Mouse (Mus musculus) left cerebral cortex, adult 18-20 months (tissue): Measurements from ENCODE around the gene Acadvl. TPM values are rescaled to one million over a fixed set of nuclear protein-coding genes. Genes with fewer than 3 reads are reported as not detected.
A peak's percentile ranks its signal among the peaks of the same experiment; 100 is the strongest.

Experiments used
- DNase-seq, 2 experiments: peaks; one replicate each; pipeline ENCODE4 v3.0.0; 2021 to 2022; ENCODE audit warnings: low spot score in 2 of 2, mixed read lengths in 1 of 2
- total RNA-seq, 2 experiments: library from RNA; stranded (reverse); gene quantifications; 2 replicates each; pipeline ENCODE4 v1.2.3; 2021

Acadvl gene
- total RNA-seq, 2 experiments from 2014 or later = 55.6 to 57.9 TPM

DNA sequence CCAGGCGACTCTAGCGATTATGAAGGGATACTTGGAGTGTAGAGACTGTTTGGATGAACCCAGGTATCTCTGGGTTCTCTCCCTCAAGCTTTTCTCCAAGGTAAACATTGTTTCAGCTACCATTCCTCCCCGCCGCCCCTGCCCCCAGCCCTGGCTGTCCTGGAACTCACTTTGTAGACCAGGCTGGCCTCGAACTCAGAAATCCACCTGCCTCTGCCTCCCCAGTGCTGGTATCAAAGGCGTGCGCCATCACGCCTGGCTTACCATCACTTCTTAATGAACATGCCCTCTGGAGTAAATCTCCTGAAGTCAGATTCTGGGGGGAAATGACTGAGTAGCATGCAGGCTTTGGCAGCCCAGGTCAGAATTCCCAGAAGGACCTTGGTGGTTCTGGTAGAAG lies 33.0 kb downstream of the Acadvl start, which contains the start of gene Elp5:
TSS of gene Elp5 (minus strand) at position 293 of the 400 bp plus-strand sequence.
- DNase-seq = no peak

DNA sequence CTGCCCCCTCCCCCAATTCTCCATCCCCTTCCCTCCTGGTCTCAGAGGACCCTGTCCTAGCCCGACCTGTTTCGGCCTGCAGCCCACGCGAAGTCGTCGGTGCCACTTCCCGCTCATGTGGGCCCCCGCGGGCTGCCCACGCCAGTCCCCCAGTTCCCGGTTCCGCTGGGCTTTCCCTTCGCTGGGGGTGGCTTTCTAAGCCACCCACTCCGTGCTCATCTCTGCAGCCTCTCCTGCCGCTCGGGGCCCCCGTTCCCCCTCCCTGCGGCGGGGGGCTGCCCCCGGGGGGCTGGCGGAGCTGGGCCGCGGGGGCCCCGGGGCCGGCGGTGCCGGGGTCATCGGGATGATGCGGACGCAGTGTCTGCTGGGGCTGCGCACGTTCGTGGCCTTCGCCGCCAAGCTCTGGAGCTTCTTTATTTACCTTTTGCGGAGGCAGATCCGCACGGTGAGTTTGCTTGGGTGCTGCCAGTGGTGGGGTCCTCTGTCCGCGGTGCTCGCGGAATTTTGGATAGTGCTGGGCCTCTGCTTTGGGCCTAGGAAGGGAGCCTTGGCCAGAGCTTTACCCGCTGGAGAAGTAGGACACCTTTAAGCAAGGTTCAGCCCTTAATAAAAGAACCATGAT lies 34.0 kb downstream of the Acadvl start, which contains the start of gene Ctdnep1:
TSS of gene Ctdnep1 (plus strand) at position 16 of the 622 bp plus-strand sequence.
- DNase-seq = peak in 1 of 2 experiments; percentile 43

DNA sequence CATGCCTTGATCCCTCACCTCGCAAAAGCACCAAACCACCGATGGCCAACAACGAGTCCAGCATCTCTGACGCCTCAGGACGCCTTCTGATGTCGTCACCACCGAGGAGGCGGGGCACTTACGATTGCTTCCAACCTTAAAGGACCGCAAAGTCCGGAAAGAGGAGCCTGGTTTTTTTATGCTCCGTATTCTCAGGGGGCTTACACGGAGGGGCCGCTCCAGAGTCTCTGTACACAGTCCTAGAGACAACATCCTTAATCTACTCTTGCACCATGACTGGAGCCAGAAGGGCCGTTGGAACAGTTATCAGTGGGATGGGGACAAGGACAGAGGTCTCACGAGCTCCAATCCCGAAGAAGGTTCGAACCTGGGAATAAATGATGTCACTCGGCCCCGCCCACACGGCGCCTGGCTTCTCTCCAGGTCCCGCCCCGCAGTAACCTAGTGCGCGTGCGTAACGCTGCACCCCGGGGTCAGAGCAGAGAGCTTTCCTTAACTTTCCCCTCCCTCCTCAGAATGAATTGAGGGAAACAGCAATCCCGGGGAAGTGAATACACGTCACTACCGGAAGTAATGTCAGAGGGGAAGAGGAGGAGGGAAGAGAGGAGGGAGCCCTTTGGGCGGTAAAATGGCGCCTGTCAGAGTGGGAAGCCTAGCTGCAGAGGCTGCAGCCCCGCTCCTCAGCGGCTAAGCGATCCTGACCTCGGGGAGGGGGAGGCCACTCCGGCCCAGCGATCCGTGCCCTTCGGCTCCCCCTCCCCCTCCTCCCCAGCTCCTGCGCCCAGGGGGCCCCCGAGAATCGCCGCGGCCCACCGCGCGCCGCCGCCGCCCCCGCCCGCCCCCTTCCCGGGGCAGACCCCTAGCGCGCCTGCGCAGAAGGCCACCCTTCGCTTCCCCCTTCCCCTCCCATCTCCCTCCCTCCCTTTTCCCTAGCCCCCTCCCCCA lies 34.7 kb downstream of the Acadvl start:
- DNase-seq = peak; percentile 96 to 98

DNA sequence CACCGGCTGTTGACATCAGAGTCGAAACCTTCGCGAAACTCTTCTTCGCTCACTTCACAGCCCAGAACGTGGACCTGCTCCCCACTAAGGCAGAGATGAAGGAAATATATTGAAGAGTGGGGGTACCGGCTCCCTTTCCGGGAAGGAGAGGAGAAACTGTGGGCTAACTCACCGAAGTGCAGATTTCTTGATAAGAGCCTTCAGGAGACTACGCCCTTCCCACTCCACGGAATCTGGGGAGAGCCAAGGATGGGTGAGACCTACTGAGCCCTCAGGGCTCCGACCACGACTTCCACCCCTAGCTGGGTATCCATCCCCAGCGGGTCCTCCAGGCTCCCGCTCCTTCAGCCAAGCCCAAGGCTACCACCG lies 35.4 kb downstream of the Acadvl start:
- DNase-seq = no peak

DNA sequence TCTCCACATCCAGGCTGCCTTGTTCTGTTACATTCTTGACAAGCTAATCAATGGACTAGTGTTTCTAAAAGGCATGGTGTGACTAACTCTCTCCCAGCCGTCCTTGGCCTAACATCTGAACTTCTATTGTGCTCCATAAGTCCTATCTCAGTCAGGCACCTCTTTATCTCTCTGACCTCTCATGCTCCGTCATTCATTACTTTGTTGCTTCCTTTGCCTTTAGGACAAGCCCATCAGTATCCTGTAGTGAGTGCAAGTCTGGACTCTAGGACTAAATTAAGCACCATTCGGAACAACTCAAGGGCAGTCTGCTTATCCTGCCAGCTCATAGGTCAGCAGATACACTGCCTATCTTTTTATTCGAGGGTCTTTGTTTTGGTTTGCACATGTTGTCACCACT lies 38.9 kb downstream of the Acadvl start:
- DNase-seq = no peak

DNA sequence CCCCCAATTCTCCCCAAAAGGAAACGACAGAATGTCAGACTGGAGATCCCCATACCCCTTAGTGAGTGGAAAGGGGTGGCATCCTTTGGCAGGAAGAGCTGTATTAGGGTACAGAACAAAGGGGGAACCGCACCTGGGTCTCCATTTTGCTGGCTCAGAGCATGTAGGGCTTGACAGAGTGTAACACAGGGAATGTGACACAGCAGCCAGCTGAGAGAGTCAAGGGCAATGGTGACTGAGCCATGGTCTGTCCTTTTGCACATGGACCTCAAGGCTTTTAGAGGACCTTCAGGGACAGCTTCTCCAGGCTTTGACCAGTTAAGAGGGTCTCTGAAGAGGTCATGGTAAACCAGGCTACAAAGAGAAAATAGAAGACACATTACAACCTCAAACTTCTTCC lies 40.3 kb downstream of the Acadvl start:
- no peak for DNase-seq

DNA sequence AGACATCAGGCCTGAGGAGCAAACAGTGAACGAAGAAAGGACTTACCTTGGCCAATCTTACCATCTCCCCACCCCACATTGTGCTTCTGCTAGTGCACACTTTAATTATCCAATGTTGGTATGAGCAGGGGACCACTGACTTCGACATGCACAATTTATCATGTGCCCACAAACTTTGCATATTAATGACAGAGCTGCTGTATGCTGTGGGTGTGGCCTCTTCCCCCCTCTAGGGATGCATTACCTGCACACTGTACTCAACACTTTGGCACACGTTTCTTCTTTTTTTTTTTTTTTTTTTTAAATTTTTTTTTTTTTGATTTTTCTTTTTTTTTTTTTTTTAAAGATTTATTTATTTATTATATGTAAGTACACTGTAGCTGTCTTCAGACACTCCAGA lies 44.4 kb downstream of the Acadvl start:
- no peak for DNase-seq

DNA sequence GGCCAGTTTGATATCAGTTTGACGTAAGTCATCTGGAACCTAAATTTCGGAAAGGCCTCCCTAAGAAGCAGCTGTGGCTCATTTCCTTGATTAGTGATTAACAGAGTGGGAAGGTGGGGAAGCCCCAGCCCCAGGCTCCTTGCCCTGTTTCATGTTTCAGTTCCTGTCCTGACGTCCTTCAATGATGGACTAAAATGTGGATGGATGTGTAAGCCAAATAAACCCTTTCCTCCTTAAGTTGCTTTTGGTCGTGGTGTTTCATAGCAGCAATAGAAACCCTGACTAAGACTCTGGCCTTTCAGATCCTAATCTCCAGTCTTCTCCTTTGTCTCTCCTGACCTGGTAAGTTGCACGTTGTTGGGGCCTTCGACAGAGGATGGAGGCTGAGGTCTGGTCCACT lies 45.0 kb downstream of the Acadvl start:
- DNase-seq = no peak

DNA sequence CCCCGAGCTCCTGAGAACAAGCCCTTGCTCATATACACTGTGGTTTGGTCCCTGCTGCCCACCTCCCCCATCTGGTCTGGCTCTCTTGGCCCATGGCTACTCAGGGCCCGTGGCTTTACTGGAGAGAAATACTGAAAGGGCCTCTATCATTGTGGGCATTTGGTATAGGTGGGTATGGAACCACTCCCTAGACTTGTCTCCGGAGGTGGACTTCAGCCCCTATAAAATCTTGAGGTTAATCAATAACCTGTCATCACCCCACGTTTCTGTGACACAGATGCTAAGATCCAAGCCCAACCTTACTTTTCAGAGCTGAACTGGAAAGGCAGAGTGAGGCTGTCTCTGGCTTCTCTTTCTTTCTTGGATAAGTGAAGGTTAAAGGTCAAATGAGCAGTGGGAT lies 46.4 kb downstream of the Acadvl start:
- no peak for DNase-seq

DNA sequence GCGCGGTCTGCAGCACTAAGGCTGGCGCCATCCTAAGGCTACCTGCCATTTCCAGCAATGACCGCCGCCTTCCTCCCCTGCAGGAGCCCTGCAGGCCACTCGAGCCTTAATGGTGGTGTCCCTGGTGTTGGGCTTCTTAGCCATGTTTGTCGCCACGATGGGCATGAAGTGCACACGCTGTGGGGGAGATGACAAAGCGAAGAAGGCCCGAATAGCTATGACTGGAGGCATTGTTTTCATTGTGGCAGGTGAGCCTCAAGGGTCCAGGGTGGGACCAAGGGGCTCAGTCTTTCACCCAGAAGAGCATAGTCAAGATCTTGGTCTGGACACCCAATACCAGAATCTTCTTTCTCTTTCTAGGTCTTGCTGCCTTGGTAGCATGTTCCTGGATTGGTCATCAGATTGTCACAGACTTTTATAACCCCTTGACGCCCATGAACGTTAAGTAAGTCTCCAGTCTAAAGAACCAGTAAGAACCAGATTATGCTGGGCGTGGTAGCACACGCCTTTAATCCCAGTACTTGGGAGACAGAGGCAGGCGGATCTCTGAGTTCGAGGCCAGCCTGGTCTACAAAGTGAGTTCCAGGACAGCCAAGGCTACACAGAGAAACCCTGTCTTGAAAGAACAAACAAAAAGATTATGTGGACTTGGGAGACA lies 48.2 kb downstream of the Acadvl start:
- DNase-seq = no peak

DNA sequence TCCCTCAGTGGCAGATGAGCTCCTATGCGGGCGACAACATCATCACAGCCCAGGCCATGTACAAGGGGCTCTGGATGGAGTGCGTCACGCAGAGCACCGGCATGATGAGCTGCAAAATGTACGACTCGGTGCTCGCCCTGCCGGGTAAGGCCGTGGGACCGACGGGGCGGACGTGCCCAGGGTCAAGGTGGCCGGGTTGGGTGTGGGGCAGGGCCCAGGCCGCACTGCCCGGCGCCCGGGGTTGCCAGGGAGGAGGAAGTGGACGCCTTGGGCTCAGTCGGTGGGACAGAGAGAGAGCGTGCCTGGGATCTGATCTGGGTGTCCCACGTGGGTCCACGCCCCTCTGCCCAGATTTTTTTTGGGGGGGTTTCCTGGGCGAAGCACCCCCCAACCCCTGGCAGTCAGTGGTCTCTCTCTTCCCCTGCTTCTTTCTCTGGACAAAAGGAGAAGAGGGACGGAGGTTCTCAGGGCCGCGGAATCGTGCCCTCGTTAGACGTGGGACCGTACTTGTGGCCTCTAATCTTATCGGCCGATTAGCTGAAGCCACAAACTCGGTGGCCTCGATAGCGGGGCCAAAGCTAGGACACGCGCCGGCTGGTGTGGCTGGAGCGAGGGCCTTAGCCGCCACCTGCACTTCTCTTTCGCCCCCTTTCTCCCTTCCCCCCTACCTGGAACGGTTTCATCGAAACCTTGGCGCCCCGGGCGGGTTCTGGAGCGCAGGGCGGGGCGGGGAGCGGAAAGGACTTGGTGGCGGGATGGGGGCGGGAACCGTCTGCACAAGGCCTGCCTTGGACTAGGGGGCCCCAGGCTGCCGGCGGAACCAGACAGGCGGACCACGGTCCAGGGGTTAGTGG lies 49.0 kb downstream of the Acadvl start:
- DNase-seq = no peak

DNA sequence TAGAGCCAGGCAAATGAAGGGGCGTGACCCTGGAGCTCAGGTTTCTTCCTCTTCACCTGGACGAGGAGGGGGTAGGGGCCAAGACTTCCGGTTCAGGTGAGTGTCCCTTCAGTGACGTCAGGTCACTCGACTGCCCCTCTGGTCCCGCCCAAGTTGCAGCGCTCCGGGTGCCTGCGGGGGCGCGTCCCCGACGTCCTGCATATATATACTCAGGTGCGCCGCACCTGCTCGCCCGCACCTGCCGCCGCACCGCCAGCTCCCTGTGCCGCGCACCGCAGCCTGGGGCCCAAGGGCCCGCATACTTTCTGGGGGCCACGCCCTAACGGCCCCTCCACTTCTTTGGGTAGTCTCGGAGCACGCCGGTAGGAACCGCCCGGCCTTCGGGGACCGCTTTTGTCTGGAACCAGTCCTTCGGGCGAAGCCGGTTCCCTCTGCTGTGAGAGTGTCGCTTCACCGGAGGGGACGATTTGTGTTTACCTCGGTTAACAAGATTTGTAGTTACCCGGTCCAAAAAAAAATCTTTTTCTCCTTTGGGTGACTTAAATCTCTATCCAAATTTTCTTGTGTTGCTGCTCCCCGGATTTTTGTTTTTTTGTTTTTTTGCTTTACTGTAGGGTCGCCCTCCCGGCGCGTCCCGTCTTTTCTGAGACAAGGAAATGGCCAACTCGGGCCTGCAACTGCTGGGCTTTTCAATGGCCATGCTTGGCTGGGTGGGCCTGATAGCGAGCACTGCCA lies 49.8 kb downstream of the Acadvl start:
- no peak for DNase-seq

DNA sequence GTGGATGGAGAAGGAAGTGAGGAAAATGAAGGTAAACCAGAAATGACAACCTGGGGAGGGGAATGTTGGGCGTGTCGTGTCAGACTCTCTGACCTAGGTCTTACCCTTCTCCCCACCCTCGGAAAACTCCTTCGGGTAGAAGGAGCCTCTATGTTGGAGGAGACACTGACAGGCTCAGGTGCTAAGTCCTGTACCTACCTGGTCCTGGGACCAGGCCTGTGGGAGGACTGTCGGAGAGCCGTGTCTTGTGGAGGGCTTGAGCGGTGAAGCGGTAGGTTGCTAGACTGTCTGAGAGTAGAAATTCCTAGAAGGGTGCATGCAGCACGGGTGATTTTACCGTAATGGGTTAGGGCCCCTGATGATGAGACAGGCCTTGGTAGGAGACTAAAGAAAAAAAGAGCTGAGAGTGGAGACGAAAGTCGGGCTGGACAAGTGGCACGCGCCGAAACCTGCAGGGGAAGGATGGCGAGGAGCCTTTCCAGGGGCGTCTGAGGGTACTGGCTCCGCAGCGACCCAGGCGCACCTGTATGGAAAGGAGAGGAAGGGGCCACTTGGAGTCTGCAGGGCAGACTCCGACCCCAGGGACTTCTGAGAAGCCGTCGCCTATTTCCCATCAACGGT lies 50.5 kb downstream of the Acadvl start, which contains the start of gene Cldn7:
TSS of gene Cldn7 (plus strand) at position 130 of the 621 bp plus-strand sequence.
- DNase-seq = no peak

DNA sequence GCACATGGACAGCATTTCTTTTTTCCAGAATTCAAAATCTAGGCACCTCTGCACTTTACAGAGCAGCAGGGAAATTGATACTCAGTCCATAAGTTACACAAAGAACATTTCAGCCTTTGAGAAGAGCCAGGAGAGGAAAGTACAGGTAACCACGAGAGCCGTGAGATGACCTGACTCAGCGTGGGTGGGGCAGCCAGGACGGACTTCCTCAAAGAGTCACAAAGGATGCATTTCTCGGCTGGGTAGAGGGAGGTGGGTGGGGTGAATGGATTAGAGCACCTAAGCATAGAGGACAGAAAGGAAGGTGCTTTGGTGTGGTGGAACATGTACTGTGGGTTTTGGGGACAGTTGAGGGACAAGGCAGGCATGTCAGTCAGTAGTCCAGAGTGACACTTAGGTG lies 53.4 kb downstream of the Acadvl start:
- no peak for DNase-seq

DNA sequence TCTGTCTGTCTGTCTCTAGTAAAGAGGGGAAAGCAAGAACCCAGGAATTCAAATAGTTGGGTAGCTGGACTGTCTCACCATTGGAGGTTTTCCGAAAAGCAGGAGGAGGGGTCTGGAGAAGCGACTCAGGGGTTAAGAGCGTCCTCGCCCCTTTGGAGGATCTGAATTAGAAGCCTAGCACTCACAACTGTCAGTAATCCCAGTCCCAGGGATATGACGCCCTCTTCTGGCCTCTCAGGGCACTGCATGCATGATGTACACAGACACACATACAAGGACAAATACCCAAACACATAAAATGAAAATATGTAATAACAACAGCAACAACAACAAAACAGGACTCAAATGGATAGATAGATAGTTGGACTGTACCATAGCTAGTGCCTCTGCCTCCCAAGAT lies 54.6 kb downstream of the Acadvl start:
- no peak for DNase-seq
